Mouse (Mus musculus): Measurements from ENCODE around the gene Khdrbs2. TPM values are rescaled to one million over a fixed set of nuclear protein-coding genes. Genes with fewer than 3 reads are reported as not detected.
"Not testable (repeated sequence)": the region's sequence is repeated elsewhere in the genome, so short reads cannot be mapped to it uniquely, and the experiment has no call there.

Khdrbs2 gene
- polyA plus RNA-seq, 1 experiment = 0.01 TPM

- TF ChIP-seq FOSL1 (IDR thresholded peaks at IDR 0.05; ENCODE audit: insufficient read depth, low read length, poor library complexity, severe bottlenecking) (no peak), MYOD1 (IDR thresholded peaks at IDR 0.05; ENCODE audit: control insufficient read depth, insufficient read length, low read depth) (no peak), USF1 (IDR thresholded peaks at IDR 0.05; ENCODE audit: low read depth) (no peak), MYOG (IDR thresholded peaks at IDR 0.05; ENCODE audit: control insufficient read depth, extremely low read depth, insufficient read length) (no peak)
- no peak overlapping the region for H3ac ChIP-seq (ENCODE audit: control insufficient read depth, insufficient read length, low read depth)
- H3K79me2 ChIP-seq (ENCODE audit: control insufficient read depth, insufficient read depth) = no peaks in the 10 kb centered on the region
- no peak overlapping the region for H3K4me3 ChIP-seq (ENCODE audit: insufficient read depth, poor library complexity, severe bottlenecking)
- no peaks in the 10 kb centered on the region for H3K79me3 ChIP-seq (ENCODE audit: low read depth)
- H3K36me3 ChIP-seq (ENCODE audit: control insufficient read depth, insufficient read depth) = no peaks in the 10 kb centered on the region
- H3K27me3 ChIP-seq (ENCODE audit: control insufficient read depth, insufficient read depth, insufficient read length) = no peaks in the 10 kb centered on the region
These were observed 298.5 kb downstream of the Khdrbs2 start for GRCm38 (mm10) chr1:32471022-32471421.

GRCm38 (mm10) chr1:32471502-32472214, 299.1 kb downstream of the Khdrbs2 start:
- H3K4me3 ChIP-seq (ENCODE audit: insufficient read depth, poor library complexity, severe bottlenecking) = no peak overlapping the region
- no peaks in the 10 kb centered on the region for H3K27me3 ChIP-seq (ENCODE audit: control insufficient read depth, insufficient read depth, insufficient read length)
- TF ChIP-seq MYOD1 (IDR thresholded peaks at IDR 0.05; ENCODE audit: control insufficient read depth, insufficient read length, low read depth) (no peak), FOSL1 (IDR thresholded peaks at IDR 0.05; ENCODE audit: insufficient read depth, low read length, poor library complexity, severe bottlenecking) (no peak), USF1 (IDR thresholded peaks at IDR 0.05; ENCODE audit: low read depth) (no peak), MAX (IDR thresholded peaks at IDR 0.05) (no peak), MYOG (IDR thresholded peaks at IDR 0.05; ENCODE audit: control insufficient read depth, extremely low read depth, insufficient read length) (no peak), CEBPB (IDR thresholded peaks at IDR 0.05; ENCODE audit: low read depth) (no peak), CTCF (IDR thresholded peaks at IDR 0.05; ENCODE audit: control insufficient read depth, insufficient read depth, insufficient read length) (no peak)
- no peaks in the 10 kb centered on the region for H3K36me3 ChIP-seq (ENCODE audit: control insufficient read depth, insufficient read depth)
- no peak overlapping the region for H3ac ChIP-seq (ENCODE audit: control insufficient read depth, insufficient read length, low read depth)
- no peaks in the 10 kb centered on the region for H3K79me3 ChIP-seq (ENCODE audit: low read depth)
- H3K79me2 ChIP-seq (ENCODE audit: control insufficient read depth, insufficient read depth) = no peaks in the 10 kb centered on the region

GRCm38 (mm10) chr1:32487944-32488343, 315.4 kb downstream of the Khdrbs2 start:
- TF ChIP-seq FOSL1 (IDR thresholded peaks at IDR 0.05; ENCODE audit: insufficient read depth, low read length, poor library complexity, severe bottlenecking) (no peak), MAX (IDR thresholded peaks at IDR 0.05) (no peak), MYOG (IDR thresholded peaks at IDR 0.05; ENCODE audit: control insufficient read depth, extremely low read depth, insufficient read length) (no peak), USF1 (IDR thresholded peaks at IDR 0.05; ENCODE audit: low read depth) (no peak), CTCF (IDR thresholded peaks at IDR 0.05; ENCODE audit: control insufficient read depth, insufficient read depth, insufficient read length) (no peak), MYOD1 (IDR thresholded peaks at IDR 0.05; ENCODE audit: control insufficient read depth, insufficient read length, low read depth) (no peak), CEBPB (IDR thresholded peaks at IDR 0.05; ENCODE audit: low read depth) (no peak)
- no peak overlapping the region for H3K4me3 ChIP-seq (ENCODE audit: insufficient read depth, poor library complexity, severe bottlenecking)
- H3ac ChIP-seq (ENCODE audit: control insufficient read depth, insufficient read length, low read depth) = no peak overlapping the region
- no peaks in the 10 kb centered on the region for H3K79me3 ChIP-seq (ENCODE audit: low read depth)
- no peaks in the 10 kb centered on the region for H3K36me3 ChIP-seq (ENCODE audit: control insufficient read depth, insufficient read depth)
- no peaks in the 10 kb centered on the region for H3K79me2 ChIP-seq (ENCODE audit: control insufficient read depth, insufficient read depth)
- H3K27me3 ChIP-seq (ENCODE audit: control insufficient read depth, insufficient read depth, insufficient read length) = no peaks in the 10 kb centered on the region

- Histone ChIP-seq H3K79me3 (ENCODE audit: low read depth) (no peaks in the 10 kb centered on the region), H3K36me3 (ENCODE audit: control insufficient read depth, insufficient read depth) (no peaks in the 10 kb centered on the region), H3ac (ENCODE audit: control insufficient read depth, insufficient read length, low read depth) (no peak overlapping the region), H3K79me2 (ENCODE audit: control insufficient read depth, insufficient read depth) (no peaks in the 10 kb centered on the region), H3K4me3 (ENCODE audit: insufficient read depth, poor library complexity, severe bottlenecking) (no peak overlapping the region), H3K27me3 (ENCODE audit: control insufficient read depth, insufficient read depth, insufficient read length) (no peaks in the 10 kb centered on the region)
- TF ChIP-seq CEBPB (IDR thresholded peaks at IDR 0.05; ENCODE audit: low read depth) (no peak), CTCF (IDR thresholded peaks at IDR 0.05; ENCODE audit: control insufficient read depth, insufficient read depth, insufficient read length) (no peak), MYOG (IDR thresholded peaks at IDR 0.05; ENCODE audit: control insufficient read depth, extremely low read depth, insufficient read length) (no peak), USF1 (IDR thresholded peaks at IDR 0.05; ENCODE audit: low read depth) (no peak), FOSL1 (IDR thresholded peaks at IDR 0.05; ENCODE audit: insufficient read depth, low read length, poor library complexity, severe bottlenecking) (no peak), MYOD1 (IDR thresholded peaks at IDR 0.05; ENCODE audit: control insufficient read depth, insufficient read length, low read depth) (no peak), MAX (IDR thresholded peaks at IDR 0.05) (no peak)
These were observed 330.9 kb downstream of the Khdrbs2 start for GRCm38 (mm10) chr1:32503381-32503780.

GRCm38 (mm10) chr1:32547194-32547593, 374.7 kb downstream of the Khdrbs2 start, which contains the start of gene Gm5415:
Gm5415 (minus strand) TSS chr1:32547294.
- H3K36me3 ChIP-seq (ENCODE audit: control insufficient read depth, insufficient read depth); H3K4me3 ChIP-seq (ENCODE audit: insufficient read depth, poor library complexity, severe bottlenecking); H3ac ChIP-seq (ENCODE audit: control insufficient read depth, insufficient read length, low read depth); H3K79me2 ChIP-seq (ENCODE audit: control insufficient read depth, insufficient read depth); H3K27me3 ChIP-seq (ENCODE audit: control insufficient read depth, insufficient read depth, insufficient read length); H3K79me3 ChIP-seq (ENCODE audit: low read depth): not testable (repeated sequence)

GRCm38 (mm10) chr1:32553459-32553858, 380.9 kb downstream of the Khdrbs2 start:
- Histone ChIP-seq H3K36me3 (ENCODE audit: control insufficient read depth, insufficient read depth) (no peaks in the 10 kb centered on the region), H3ac (ENCODE audit: control insufficient read depth, insufficient read length, low read depth) (no peak overlapping the region), H3K79me2 (ENCODE audit: control insufficient read depth, insufficient read depth) (no peaks in the 10 kb centered on the region), H3K4me3 (ENCODE audit: insufficient read depth, poor library complexity, severe bottlenecking) (no peak overlapping the region), H3K27me3 (ENCODE audit: control insufficient read depth, insufficient read depth, insufficient read length) (no peaks in the 10 kb centered on the region), H3K79me3 (ENCODE audit: low read depth) (no peaks in the 10 kb centered on the region)
- no peak for TF ChIP-seq FOSL1 (IDR thresholded peaks at IDR 0.05; ENCODE audit: insufficient read depth, low read length, poor library complexity, severe bottlenecking)
- no peak for TF ChIP-seq MAX (IDR thresholded peaks at IDR 0.05)
- no peak for TF ChIP-seq CEBPB (IDR thresholded peaks at IDR 0.05; ENCODE audit: low read depth)
